Comparison of ENCODE assay signal across 18 mouse cellular contexts in genomic region chr13:63529602-63530370, GRCm38 (mm10). TPM values are rescaled to one million over a fixed set of nuclear protein-coding genes. Genes with fewer than 3 reads are reported as not detected.
A peak's percentile ranks its signal among the peaks of the same experiment; 100 is the strongest.
DNase-seq lines count a peak whose midpoint lies in the region; ATAC-seq and TF ChIP-seq lines count a peak whose summit lies in the region.
"Had no signal": no experiment of that assay in that cellular context is flagged by ENCODE, and none has a peak within 500 bp of the region (broad histone marks: within the 10 kb centered on the region; RNA-seq: fewer than 3 reads in every experiment).

No protein-coding gene starts in this region.

- ATAC-seq in forebrain, embryonic 11.5 days (replicated peaks; ENCODE audit: low FRiP score) = 0 out of 2 replicates have a peak, but pooled peaks have one; percentile 20
- ATAC-seq in forebrain, embryonic 14.5 days = no peak
- ATAC-seq in limb, embryonic 11.5 days (ENCODE audit: insufficient number of reproducible peaks, low FRiP score, low TSS enrichment, low read depth) = no peak
- ATAC-seq: inflammation-experienced regulatory T-cells, adult 6 months; midbrain, embryonic 16.5 days had no signal

- H3K27me3 ChIP-seq in forebrain, embryonic 11.5 days (ENCODE audit: control insufficient read depth, insufficient read depth, low read length) = no peaks in the 10 kb centered on the region; the same call in 1 of the 2 replicates
- H3K27me3 ChIP-seq in forebrain, embryonic 14.5 days (replicated peaks; ENCODE audit: control insufficient read depth, insufficient read depth, low read length) = peaks cover 10% of the 10 kb centered on the region
- no peaks in the 10 kb centered on the region for H3K27me3 ChIP-seq in limb, embryonic 11.5 days (ENCODE audit: control insufficient read depth, insufficient read depth, low read length)
- H3K27me3 ChIP-seq in limb, embryonic 10.5 days (ENCODE audit: low read depth, poor library complexity, severe bottlenecking) = no peaks in the 10 kb centered on the region
- no peaks in the 10 kb centered on the region for H3K27me3 ChIP-seq in ES-Bruce4 (ENCODE audit: control insufficient read depth, insufficient read depth, low read length, poor library complexity, severe bottlenecking)
- H3K27me3 ChIP-seq: CH12.LX; heart, embryonic 15.5 days; megakaryocyte, embryonic 14.5 days had no signal

- TF ChIP-seq CTCF in ES-Bruce4 (IDR thresholded peaks at IDR 0.05; ENCODE audit: low read depth, low read length) = no peak

- DNase-seq in forebrain, embryonic 11.5 days (ENCODE audit: low spot score) = no peak
- no peak for DNase-seq in forebrain, embryonic 14.5 days (ENCODE audit: low spot score)
- no peak for DNase-seq in limb, embryonic 11.5 days (ENCODE audit: low spot score)
- no peak for DNase-seq in limb, embryonic 10.5 days (ENCODE audit: low spot score)
- peak; percentile 47 for DNase-seq in lung, postnatal 36 days
- no peak for DNase-seq in gastrocnemius, postnatal 36 days
- DNase-seq in right cerebral cortex, postnatal 36 days (ENCODE audit: low spot score in 2 of 2) = no peak
- DNase-seq: cerebellum, postnatal 36 days; kidney, postnatal 10 days; right cerebral cortex, postnatal 25 days had no signal

- H3K9me3 ChIP-seq in forebrain, embryonic 11.5 days (ENCODE audit: control insufficient read depth, low read length) = no peaks in the 10 kb centered on the region
- H3K9me3 ChIP-seq in forebrain, embryonic 14.5 days (replicated peaks; ENCODE audit: control insufficient read depth, low read length) = no peaks in the 10 kb centered on the region
- no peaks in the 10 kb centered on the region for H3K9me3 ChIP-seq in limb, embryonic 11.5 days (ENCODE audit: control insufficient read depth, low read length)
- H3K9me3 ChIP-seq in limb, embryonic 10.5 days (replicated peaks) = no peaks in the 10 kb centered on the region
- H3K9me3 ChIP-seq in ES-Bruce4 (replicated peaks; ENCODE audit: control insufficient read depth, insufficient read depth, low read length, poor library complexity, severe bottlenecking) = no peaks in the 10 kb centered on the region
- H3K9me3 ChIP-seq: forebrain, embryonic 12.5 days; heart, embryonic 15.5 days; megakaryocyte, embryonic 14.5 days had no signal

- no peak overlapping the region for H3K27ac ChIP-seq in forebrain, embryonic 11.5 days (ENCODE audit: low read depth, low read length)
- no peak overlapping the region for H3K27ac ChIP-seq in forebrain, embryonic 14.5 days (ENCODE audit: low read depth, low read length)
- peak overlapping the region; percentile 70; the same call in 1 of the 2 replicates for H3K27ac ChIP-seq in limb, embryonic 11.5 days (replicated peaks; ENCODE audit: low read depth, low read length)
- no peak overlapping the region for H3K27ac ChIP-seq in limb, embryonic 10.5 days
- peak overlapping the region; percentile 87 for H3K27ac ChIP-seq in ES-Bruce4 (ENCODE audit: insufficient read depth, low read length)
- H3K27ac ChIP-seq: heart, embryonic 15.5 days; liver, embryonic 14.5 days had no signal

- TF ChIP-seq EP300 in ES-Bruce4 (IDR thresholded peaks at IDR 0.05; ENCODE audit: insufficient read depth, low read depth, low read length) = no peak

- WGBS in forebrain, embryonic 11.5 days = 56% methylated on average over 3 of the region's 3 CpGs
- WGBS in forebrain, embryonic 14.5 days = 65% methylated on average over 3 of the region's 3 CpGs
- 47% methylated on average over 3 of the region's 3 CpGs for WGBS in limb, embryonic 11.5 days
- 60% methylated on average over 3 of the region's 3 CpGs for WGBS in limb, embryonic 10.5 days

- H3K4me2 ChIP-seq in forebrain, embryonic 11.5 days (ENCODE audit: low read depth, low read length, severe bottlenecking) = no peak overlapping the region
- H3K4me2 ChIP-seq in forebrain, embryonic 14.5 days (ENCODE audit: low read length) = no peak overlapping the region
- no peak overlapping the region for H3K4me2 ChIP-seq in limb, embryonic 11.5 days (ENCODE audit: low read depth, severe bottlenecking)
- H3K4me2 ChIP-seq: forebrain, embryonic 12.5 days; heart, embryonic 15.5 days had no signal

- H3K9ac ChIP-seq in forebrain, embryonic 11.5 days (ENCODE audit: low read length) = no peak overlapping the region
- H3K9ac ChIP-seq in forebrain, embryonic 14.5 days (ENCODE audit: low read length) = no peak overlapping the region
- H3K9ac ChIP-seq in limb, embryonic 11.5 days (ENCODE audit: low read length) = no peak overlapping the region
- no peak overlapping the region for H3K9ac ChIP-seq in ES-Bruce4 (ENCODE audit: low read depth, poor library complexity, severe bottlenecking)
- H3K9ac ChIP-seq: forebrain, embryonic 12.5 days; heart, embryonic 15.5 days; liver, embryonic 14.5 days had no signal

- TF ChIP-seq POLR2A in ES-Bruce4 (IDR thresholded peaks at IDR 0.05; ENCODE audit: insufficient read depth, low read length) = no peak

- H3K4me3 ChIP-seq in forebrain, embryonic 11.5 days (ENCODE audit: low read depth, low read length) = no peak overlapping the region
- no peak overlapping the region for H3K4me3 ChIP-seq in forebrain, embryonic 14.5 days (ENCODE audit: low read depth, low read length)
- no peak overlapping the region for H3K4me3 ChIP-seq in limb, embryonic 11.5 days (ENCODE audit: low read depth, low read length)
- no peak overlapping the region for H3K4me3 ChIP-seq in limb, embryonic 10.5 days
- H3K4me3 ChIP-seq in ES-Bruce4 (ENCODE audit: low read depth, low read length) = 0 out of 2 replicates have a peak overlapping the region, but pooled peaks have one; percentile 5
- H3K4me3 ChIP-seq: forebrain, embryonic 12.5 days; heart, embryonic 15.5 days; megakaryocyte, embryonic 14.5 days had no signal

- H3K36me3 ChIP-seq in forebrain, embryonic 11.5 days (ENCODE audit: control insufficient read depth, insufficient read depth, low read length) = peaks cover 24% of the 10 kb centered on the region
- H3K36me3 ChIP-seq in forebrain, embryonic 14.5 days (ENCODE audit: control insufficient read depth, insufficient read depth, low read length) = peaks cover 55% of the 10 kb centered on the region
- H3K36me3 ChIP-seq in limb, embryonic 11.5 days (ENCODE audit: control insufficient read depth, insufficient read depth, low read length) = peaks cover 38% of the 10 kb centered on the region
- H3K36me3 ChIP-seq in limb, embryonic 10.5 days = peaks cover 94% of the 10 kb centered on the region
- peaks cover 58% of the 10 kb centered on the region for H3K36me3 ChIP-seq in ES-Bruce4 (ENCODE audit: control insufficient read depth, insufficient read depth, low read length, poor library complexity, severe bottlenecking)

- intact Hi-C loops in gastrocnemius, postnatal 36 days (cut with DNase I) = no loop called here

- peaks cover 29% of the 10 kb centered on the region for H3K4me1 ChIP-seq in forebrain, embryonic 11.5 days (replicated peaks; ENCODE audit: control insufficient read depth, insufficient read depth, low read length)
- H3K4me1 ChIP-seq in forebrain, embryonic 14.5 days (ENCODE audit: control insufficient read depth, insufficient read depth, low read length) = peaks cover 29% of the 10 kb centered on the region
- peaks cover 55% of the 10 kb centered on the region for H3K4me1 ChIP-seq in limb, embryonic 11.5 days (ENCODE audit: control insufficient read depth, insufficient read depth, low read length)
- peaks cover 57% of the 10 kb centered on the region for H3K4me1 ChIP-seq in limb, embryonic 10.5 days
- peaks cover 9% of the 10 kb centered on the region for H3K4me1 ChIP-seq in ES-Bruce4 (ENCODE audit: control insufficient read depth, insufficient read depth, low read length)

RNA-seq across cellular contexts. Expression of gene Fancc, which starts 32.7 kb away (rescaled TPM):
- 20.4 and 22.5 TPM in 2 replicates for polyA plus RNA-seq in forebrain, embryonic 11.5 days (2014; fragmentation: Nextera tagmentation; extraction: Ambion mirVana)
- polyA plus RNA-seq in forebrain, embryonic 14.5 days (2014; fragmentation: Nextera tagmentation; extraction: Ambion mirVana) = 12.8 and 13.1 TPM in 2 replicates
- polyA plus RNA-seq in limb, embryonic 11.5 days (2014; fragmentation: Nextera tagmentation; extraction: Ambion mirVana) = 24.9 and 25.5 TPM in 2 replicates
- 27.0 and 29.2 TPM in 2 replicates for polyA plus RNA-seq in limb, embryonic 10.5 days (2016; fragmentation: Nextera tagmentation; extraction: Ambion mirVana)
- polyA plus RNA-seq in ES-Bruce4 (2011; ENCODE audit: insufficient read depth, insufficient read length, low read depth, missing spikeins) = 13.3 and 16.2 TPM in 2 replicates
- 1 to 10 TPM; 1.5 to 2.9 TPM for total RNA-seq in gastrocnemius, postnatal 36 days (2021)

RNA-seq across cellular contexts. Expression of gene Ptch1, which starts 43.6 kb away (rescaled TPM):
- 25.1 and 26.0 TPM in 2 replicates for polyA plus RNA-seq in forebrain, embryonic 11.5 days (2014; fragmentation: Nextera tagmentation; extraction: Ambion mirVana)
- polyA plus RNA-seq in forebrain, embryonic 14.5 days (2014; fragmentation: Nextera tagmentation; extraction: Ambion mirVana) = 9.7 and 11.3 TPM in 2 replicates
- 25.6 and 27.4 TPM in 2 replicates for polyA plus RNA-seq in limb, embryonic 11.5 days (2014; fragmentation: Nextera tagmentation; extraction: Ambion mirVana)
- polyA plus RNA-seq in limb, embryonic 10.5 days (2016; fragmentation: Nextera tagmentation; extraction: Ambion mirVana) = 18.2 and 19.0 TPM in 2 replicates
- 45.5 and 48.8 TPM in 2 replicates for polyA plus RNA-seq in ES-Bruce4 (2011; ENCODE audit: insufficient read depth, insufficient read length, low read depth, missing spikeins)
- 10 to 100 TPM in 1 of 2 experiments, 1 to 10 TPM in 1; 8.6 to 10.4 TPM for total RNA-seq in gastrocnemius, postnatal 36 days (2021)

Comparison
In these comparisons a context has a peak if more than half of its experiments do, and no peak if none do; other contexts are left out.
1. H3K27ac ChIP-seq: peak in limb, embryonic 11.5 days (single experiment) and ES-Bruce4 (single experiment); none in forebrain, embryonic 11.5 days (single experiment), forebrain, embryonic 14.5 days (single experiment) and limb, embryonic 10.5 days (single experiment).